Mouse (Mus musculus) heart, postnatal 36 days (tissue): ENCODE results near the gene Mlec. TPM values are rescaled to one million over a fixed set of nuclear protein-coding genes. Genes with fewer than 3 reads are reported as not detected.
A peak's percentile ranks its signal among the peaks of the same experiment; 100 is the strongest.

Source experiments
- DNase-seq, 2 experiments: peaks; one replicate each; pipeline ENCODE4 v3.0.0; 2021 to 2022
- intact Hi-C: fragments of 180-260 bp; cut with DNase I; formaldehyde crosslinking; loops from one replicate; pipeline ENCODE4 v1.15.1; 2025
- total RNA-seq, 2 experiments: library from RNA; stranded (reverse); gene quantifications; 2 replicates each; pipeline ENCODE4 v1.2.3; 2021

The Mlec gene
- 10 to 100 TPM; 73.4 to 93.0 TPM for total RNA-seq

- peak; percentile 95 to 97 for DNase-seq
Measured at GRCm38 (mm10) chr5:115158040-115158983, at the start of gene Mlec. Gene Mlec, minus strand, starts transcription at chr5:115158179.

DNA sequence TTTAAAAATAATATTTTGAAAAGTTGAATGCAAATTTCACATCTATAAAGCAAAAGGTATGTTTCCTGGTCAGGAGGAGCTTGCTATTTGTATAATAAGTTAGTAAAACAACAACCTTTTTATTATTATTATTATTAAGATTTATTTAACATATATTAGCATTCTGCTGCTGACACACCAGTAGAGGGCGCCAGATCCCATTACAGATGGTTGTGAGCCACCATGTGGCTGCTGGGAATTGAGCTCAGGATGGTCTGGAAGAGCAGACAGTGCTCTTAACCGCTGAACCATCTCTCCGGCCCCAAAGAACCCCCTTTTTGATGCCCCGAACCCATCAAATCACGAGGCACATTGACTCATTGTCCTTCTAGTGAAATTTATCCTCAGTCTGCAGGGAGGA lies 49.3 kb upstream of the Mlec start:
- DNase-seq, result no peak
- intact Hi-C loops, result no loop called here

More at GRCm38 (mm10) chr5:115158040-115158983, at the start of gene Mlec:
- intact Hi-C loops, result no loop called here

DNA sequence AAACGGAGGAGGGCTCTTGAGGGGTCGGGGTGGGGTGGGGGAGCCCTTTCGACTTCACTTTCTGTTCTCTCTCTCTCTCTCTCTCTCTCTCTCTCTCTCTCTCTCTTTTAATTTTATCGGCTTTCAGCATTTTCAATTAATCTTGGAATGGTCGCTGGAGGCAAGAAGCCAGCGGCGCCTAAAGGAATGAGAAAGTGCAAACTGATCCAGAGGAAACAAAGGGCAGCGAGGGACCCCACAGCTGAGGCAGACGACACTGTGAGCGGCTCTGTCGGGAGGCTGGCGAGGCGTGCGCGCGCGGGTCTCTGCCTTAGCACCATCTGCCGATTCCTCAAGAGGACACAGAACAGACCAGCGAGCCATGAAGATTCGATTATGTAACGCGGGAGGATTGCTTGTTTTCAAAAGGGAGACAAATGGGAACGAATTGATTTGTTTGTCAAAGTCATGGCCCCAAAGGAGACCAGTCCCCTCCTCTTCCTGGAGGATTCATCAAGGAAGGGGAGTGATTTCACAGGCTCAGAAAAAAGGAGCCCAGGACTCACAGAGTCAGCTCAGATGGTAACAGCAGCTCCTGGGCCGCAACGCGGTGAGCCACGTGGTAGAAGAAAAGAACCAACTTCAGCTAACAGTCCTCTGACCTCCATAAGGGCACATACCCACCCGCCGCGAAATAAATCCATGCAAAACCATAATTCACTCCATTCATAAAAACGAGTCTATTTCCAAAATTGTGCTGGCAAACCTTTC lies 46.8 kb upstream of the Mlec start:
- intact Hi-C loops, result no loop called here

DNA sequence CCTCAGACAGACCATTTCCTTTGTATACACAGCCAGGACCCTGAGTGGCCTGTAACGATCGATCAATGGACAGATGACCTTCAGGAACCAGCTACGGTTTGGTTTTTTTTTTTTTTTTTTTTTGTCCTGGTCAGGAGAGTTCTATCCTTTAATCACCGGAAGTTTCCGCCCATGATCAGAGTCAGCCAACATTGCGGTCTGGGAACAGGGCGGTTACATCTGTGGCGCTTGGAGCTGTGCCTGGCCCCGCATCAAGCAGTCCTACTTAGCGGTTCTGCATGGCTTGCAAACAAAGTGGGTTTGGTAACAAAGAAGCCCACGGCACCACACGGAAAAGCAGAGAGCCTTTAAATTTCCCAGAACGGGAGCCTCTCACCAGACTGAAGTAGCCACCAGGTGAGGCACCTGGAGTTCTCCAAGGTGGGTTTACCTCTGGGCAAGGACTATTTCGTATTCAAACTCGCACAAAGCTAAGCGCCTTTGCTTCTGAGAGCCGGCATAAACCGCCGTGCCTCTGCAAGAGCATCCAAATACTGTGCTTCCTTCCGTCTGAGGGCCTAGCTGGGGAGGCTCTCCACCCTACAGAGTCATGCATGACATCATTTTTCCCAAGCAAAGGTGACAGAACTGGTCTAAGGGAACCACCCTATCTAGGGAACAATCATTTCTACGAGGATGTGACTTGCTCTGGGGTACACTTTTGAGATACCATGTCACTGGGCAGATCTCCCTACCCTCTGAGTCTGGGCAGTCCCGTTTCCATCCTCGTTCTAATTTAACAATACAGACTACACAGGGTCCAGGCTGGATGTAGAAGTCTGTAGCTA lies 46.0 kb upstream of the Mlec start:
- DNase-seq, result peak; percentile 50 to 51

More for the DNA sequence above, 46.8 kb upstream of the Mlec start:
- peak; percentile 61 to 66 for DNase-seq

DNA sequence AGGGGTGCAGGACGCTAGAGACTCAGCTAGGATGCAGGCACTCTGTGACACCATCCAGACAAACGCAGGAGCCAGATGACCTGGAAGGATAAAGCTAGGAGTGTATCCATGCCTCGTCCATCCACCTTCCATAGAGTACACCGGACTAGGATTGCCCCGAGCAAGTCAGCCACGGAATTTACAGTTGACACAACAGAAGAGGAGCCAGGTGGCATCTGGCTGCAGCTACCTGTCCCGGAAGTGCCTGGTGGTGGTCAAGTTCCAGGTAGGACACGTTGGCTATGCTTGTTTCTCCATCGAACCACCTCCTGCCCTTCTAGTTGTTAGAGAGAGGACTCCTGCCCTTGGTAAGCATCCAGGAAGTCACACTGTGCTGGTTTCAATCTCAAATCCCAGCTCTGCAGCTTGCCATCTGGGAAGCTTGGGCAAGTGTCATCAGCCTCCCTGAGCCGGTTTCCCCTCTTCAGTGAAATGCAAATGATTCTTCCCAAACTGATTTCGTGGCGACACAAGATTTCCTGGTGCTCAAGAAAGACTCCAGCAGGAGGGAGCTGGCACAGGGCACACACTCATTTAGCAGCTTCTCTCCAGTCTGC lies 36.7 kb upstream of the Mlec start:
- intact Hi-C loops, result no loop called here
- DNase-seq, result no peak

More for the DNA sequence above, 46.0 kb upstream of the Mlec start:
- intact Hi-C loops, result loop anchor here (2.0 kb wide), 1 partner anchor 15 kb away; no protein-coding TSS in a partner anchor

DNA sequence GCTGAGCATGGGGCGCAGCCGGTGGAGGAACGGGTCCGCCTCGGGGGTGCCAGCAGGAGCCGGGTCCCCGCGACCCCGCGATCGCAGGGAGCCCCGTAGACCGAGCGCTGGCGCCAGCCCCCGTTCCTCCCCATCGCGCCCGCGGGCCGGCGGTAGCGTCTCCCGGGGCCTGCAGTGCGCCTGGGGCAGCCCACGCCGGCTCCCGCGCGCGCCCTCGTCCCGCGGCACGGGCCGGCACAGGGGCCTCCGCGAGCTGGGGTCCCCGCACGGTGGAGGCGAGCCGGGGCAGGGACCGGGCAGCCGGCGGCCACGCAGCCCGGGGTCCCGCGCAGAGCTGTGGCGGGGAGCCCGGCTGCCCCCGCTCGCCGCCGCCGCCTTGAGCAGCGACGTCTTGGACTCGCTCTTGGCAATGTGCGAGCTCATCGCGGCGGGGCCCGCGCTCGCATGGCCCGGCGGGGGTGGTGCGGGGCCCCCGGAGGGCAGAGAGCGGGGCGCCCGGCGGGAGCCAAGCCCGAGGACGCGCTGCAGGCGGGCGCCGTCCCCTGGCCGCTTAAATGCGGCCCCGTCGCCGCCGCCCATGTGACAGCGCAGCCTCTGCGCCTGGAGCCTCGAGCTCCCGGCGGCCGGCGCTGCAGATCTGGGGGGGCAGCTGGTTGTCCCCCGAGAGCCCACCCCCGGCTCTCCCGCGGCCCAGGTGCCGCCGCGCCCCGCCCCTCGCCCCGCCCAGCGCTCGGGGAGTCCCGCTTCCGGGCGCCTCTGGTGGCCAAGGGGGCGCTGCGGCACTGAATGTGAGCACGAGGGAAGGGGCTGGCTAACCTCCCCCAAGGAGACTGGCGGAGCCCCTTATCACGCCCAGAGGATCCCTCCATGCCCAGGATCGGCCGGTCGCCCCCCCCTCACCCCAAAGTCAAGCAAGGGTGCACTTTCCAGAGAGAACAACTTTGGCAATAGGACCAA lies 36.0 kb upstream of the Mlec start, which contains the start of gene Cabp1:
TSS of gene Cabp1 (minus strand) at position 713 of the 957 bp plus-strand sequence.
- intact Hi-C loops, result no loop called here
- DNase-seq, result peak in 1 of 2 experiments; percentile 48

DNA sequence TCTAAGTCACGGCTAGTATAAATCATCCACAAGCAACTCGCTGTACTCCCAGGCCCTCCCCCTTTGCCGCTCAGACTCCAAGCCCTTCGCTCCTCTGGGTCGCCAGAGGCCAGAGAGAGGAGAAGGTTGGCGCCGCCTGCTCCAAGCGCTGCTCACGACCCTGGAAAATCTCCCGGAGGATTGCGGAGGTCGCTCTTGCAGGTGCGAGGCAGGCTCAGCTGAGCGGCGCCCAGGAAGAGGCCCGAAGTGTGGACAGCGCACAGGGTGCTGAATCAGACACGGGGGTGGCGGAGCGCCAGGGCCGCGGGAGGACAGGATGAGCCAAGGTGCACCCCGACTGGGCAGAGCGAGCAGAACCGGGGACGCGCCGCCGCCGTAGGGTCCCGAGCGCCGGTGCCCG lies 35.2 kb upstream of the Mlec start:
- intact Hi-C loops, result no loop called here

DNA sequence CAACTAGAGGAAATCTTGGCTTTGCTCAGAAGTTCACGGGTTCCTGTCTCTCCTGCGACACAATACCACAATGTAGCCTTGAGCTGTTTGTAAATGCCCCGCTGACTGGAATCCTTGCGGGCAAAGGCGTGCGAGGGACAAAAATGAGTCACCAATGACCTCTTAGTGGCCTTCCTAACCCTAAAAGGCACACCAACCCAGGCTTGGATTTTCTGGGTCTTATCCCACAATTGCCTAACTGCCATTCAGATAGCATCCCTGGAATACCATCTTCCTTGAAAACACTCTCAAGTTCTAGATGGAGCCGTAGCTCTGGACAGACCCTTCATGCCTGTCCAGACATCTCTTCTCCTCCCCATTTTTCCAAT lies 34.8 kb upstream of the Mlec start:
- DNase-seq, result no peak
- intact Hi-C loops, result no loop called here

More for the DNA sequence above, 35.2 kb upstream of the Mlec start:
- peak; percentile 64 to 66 for DNase-seq

DNA sequence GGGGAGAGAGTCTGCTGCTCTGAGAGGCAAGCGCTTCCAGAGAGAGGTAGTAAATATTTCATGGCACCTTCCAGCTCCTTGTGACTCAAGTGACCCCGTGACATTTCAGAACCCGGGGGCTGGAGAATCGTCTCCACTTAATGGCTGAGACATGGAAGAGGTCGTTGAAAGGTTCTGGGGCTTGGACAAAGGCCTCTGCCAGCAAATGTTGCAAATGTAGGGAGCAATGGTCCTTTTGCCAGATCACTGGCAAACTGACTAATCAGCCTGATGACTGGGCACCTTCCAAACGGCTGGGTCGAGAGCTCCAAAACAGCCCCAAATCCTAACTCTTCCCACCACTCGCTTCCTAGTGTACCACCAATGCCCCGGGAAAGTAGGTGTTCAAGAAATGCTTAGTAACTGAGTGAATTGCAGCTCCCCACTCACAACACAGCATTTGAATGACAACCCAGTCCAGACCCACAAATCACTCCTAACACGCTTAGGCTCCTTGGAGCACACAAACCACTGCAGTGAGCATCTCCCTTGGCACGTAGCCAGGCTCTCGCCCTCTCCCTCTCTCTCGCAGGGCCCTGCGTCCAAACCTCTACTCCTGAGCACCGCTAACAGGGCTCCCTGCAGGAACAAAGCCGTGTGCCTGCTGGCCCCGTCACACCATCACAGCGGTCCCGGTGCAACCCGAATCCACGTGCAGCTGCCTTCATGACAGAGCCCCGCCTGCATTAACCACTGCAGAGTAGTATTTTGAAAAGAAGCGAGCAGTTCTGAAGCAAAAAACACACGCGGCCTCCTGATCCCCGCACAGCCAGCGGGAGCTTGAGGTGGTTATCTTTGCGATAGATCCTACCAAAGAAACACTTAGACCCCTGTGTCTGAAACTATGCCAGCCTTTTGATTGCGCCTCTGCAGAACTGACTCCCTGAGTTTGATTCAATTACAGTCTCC lies 34.2 kb upstream of the Mlec start:
- intact Hi-C loops, result no loop called here

GRCm38 (mm10) chr5:115190081-115190480 lies 32.1 kb upstream of the Mlec start:
- intact Hi-C loops, result no loop called here
- no peak for DNase-seq

More for the DNA sequence above, 34.2 kb upstream of the Mlec start:
- DNase-seq, result no peak

- DNase-seq, result peak in 1 of 2 experiments; percentile 53
- intact Hi-C loops, result loop anchor here (2.0 to 5.0 kb wide), 2 partner anchors 14 to 88 kb away; partner anchors contain the start of gene Coq5
Measured at GRCm38 (mm10) chr5:115188824-115189223, 30.8 kb upstream of the Mlec start.

DNA sequence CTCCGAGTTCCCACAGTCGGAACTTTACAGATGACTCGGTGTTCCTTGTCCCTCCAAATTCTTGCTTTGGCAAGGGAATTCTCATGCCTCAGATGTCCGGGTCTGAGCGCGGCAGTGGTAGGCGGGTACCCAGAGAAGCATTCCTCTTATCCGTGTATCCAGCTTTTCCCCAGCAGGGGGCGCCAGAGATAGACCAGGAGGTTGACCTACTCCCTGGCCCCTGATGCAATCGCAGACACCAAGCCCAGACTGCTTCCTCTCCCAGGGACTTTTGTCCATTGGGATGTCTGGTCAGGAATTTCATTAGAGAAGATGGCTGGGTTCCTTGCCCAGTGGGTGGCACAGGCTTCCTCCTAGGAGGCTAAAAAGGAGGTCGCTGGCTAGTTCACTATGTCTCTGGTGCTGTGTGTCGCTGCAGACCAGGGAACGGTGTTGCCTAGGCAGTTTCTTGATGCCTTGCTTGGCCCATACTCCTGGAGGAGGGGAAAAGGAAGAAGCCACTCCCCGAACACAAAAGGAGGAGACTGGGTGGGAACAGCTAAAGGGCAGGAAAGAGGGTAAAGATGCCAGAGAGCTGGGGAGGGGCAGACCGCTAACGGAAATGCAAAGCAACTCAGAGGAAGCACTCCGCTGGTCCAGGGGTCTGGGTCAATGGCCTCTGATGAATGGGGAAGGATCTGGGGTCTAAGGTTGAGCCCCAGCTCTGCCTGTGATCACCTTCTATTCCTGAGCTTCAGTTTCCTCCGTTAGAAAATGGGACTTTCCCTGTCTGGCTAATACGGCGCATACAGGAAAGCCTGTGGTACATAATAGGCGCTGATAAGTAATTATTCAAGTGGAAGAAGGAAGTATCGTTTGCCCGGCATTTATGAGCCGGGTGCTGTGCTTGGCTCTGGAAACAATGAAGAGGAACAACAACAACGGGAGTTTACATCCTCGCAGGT lies 29.5 kb upstream of the Mlec start:
- DNase-seq, result peak; percentile 96 to 98
- intact Hi-C loops, result loop anchor here (1.0 to 5.0 kb wide), 4 partner anchors 15 to 90 kb away; partner anchors contain the start of genes Coq5 and Pop5

- peak in 1 of 2 experiments; percentile 34 for DNase-seq
- intact Hi-C loops, result loop anchor here (1.0 to 5.0 kb wide), 4 partner anchors 25 to 91 kb away; partner anchors contain the start of genes Coq5 and Pop5
Measured at GRCm38 (mm10) chr5:115186371-115187073, 28.5 kb upstream of the Mlec start.

- intact Hi-C loops, result loop anchor here (2.0 to 5.0 kb wide), 2 partner anchors 16 to 93 kb away; partner anchors contain the start of gene Coq5
- DNase-seq, result peak; percentile 76 to 79
Measured at GRCm38 (mm10) chr5:115184726-115185125, 26.7 kb upstream of the Mlec start.

- no peak for DNase-seq
- intact Hi-C loops, result no loop called here
Measured at GRCm38 (mm10) chr5:115183482-115183881, 25.5 kb upstream of the Mlec start.
